Mouse (Mus musculus) heart, embryonic 13.5 days (tissue): ENCODE results near the gene Kctd19. TPM values are rescaled to one million over a fixed set of nuclear protein-coding genes. Genes with fewer than 3 reads are reported as not detected.

ENCODE experiments used
- ATAC-seq: fragments of 200-750 bp; cut with Nextera tagmentation; 2 replicates; pipeline ENCODE4 v1.8.0; 2017; ENCODE audit warnings: moderate TSS enrichment; ENCODE audit not compliant: insufficient number of reproducible peaks, low FRiP score, low TSS enrichment; ENCODE audit errors: extremely low read depth
- H3K27ac ChIP-seq: fragments of 300-500 bp; sonication (generic); replicated peaks from 2 replicates; pipeline ENCODE4 v1.5.1; 2015; ENCODE audit warnings: moderate library complexity, mild to moderate bottlenecking, inconsistent platforms
- H3K27me3 ChIP-seq: fragments of 300-500 bp; sonication (generic); replicated peaks from 2 replicates; pipeline ENCODE4 v1.6.1; 2015; ENCODE audit warnings: mild to moderate bottlenecking, inconsistent platforms
- H3K36me3 ChIP-seq: fragments of 300-500 bp; sonication (generic); 2 replicates; pipeline ENCODE4 v1.6.1; 2015; ENCODE audit warnings: mild to moderate bottlenecking, inconsistent platforms
- H3K4me1 ChIP-seq: fragments of 300-500 bp; sonication (generic); 2 replicates; pipeline ENCODE4 v1.6.1; 2015; ENCODE audit warnings: inconsistent platforms
- H3K4me2 ChIP-seq: fragments of 300-500 bp; sonication (generic); 2 replicates; pipeline ENCODE4 v1.6.1; 2015; ENCODE audit warnings: inconsistent platforms, mild to moderate bottlenecking, moderate library complexity
- H3K4me3 ChIP-seq: fragments of 300-500 bp; sonication (generic); 2 replicates; pipeline ENCODE4 v1.5.1; 2015; ENCODE audit warnings: moderate library complexity, mild to moderate bottlenecking, inconsistent platforms
- H3K9ac ChIP-seq: fragments of 300-500 bp; sonication (generic); 2 replicates; pipeline ENCODE4 v1.6.1; 2015; ENCODE audit warnings: inconsistent platforms, mild to moderate bottlenecking, moderate library complexity
- H3K9me3 ChIP-seq: fragments of 300-500 bp; sonication (generic); 2 replicates; pipeline ENCODE4 v1.6.1; 2016; ENCODE audit warnings: inconsistent platforms
- WGBS: fragments of 180-500 bp; shearing (Covaris S2); methylation state at CpG from one replicate; pipeline ENCODE4 v1.1.7; 2015; ENCODE audit warnings: mixed read lengths; 5-methylcytosine and 5-hydroxymethylcytosine counted together
- polyA plus RNA-seq: library from polyadenylated mRNA; unstranded; fragments of >200 nt; fragmentation: Nextera tagmentation; extraction: Ambion mirVana; gene quantifications from 2 replicates; pipeline ENCODE4 v1.2.1, GENCODE M21; 2015

Kctd19 gene
- not detected in 2 replicates for polyA plus RNA-seq

DNA sequence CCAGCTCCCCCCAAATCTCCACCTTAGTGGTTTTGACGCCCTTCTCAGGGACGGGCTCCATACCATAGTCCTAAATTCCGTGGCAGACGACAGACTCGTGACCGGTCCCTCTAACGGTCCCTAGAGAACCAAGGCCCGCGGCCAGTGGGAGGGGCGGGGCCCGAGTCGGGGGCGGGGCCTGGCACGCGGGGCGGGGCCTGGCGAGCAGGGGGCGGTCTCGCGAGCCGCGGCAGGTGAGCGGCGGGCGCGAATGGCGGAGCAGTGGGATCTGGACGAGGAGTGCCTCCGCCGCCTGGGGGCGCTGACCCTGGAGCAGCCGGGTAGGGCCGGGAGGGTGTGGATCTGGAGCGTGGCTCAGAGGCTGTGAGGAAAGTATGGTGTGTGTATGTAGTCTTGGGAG is at the start of gene Kctd19, which contains the start of gene Lrrc36:
Gene Kctd19 (minus strand): TSS at position 112 of the 400 bp plus-strand sequence.
Gene Lrrc36 (plus strand): TSS at position 181 of the 400 bp plus-strand sequence.
- ATAC-seq: peak; percentile 46
- Histone ChIP-seq H3K4me2 (peak within 1 kb of the TSS; percentile 70), H3K9me3 (peaks cover 3% of the 10 kb centered on the region; the same call in 1 of the 2 replicates), H3K27me3 (peaks cover 43% of the 10 kb centered on the region), H3K27ac (no peak within 1 kb of the TSS), H3K36me3 (no peaks in the 10 kb centered on the region), H3K4me1 (peaks cover 7% of the 10 kb centered on the region), H3K9ac (0 out of 2 replicates have a peak within 1 kb of the TSS, but pooled peaks have one; percentile 21), H3K4me3 (peak within 1 kb of the TSS; percentile 42)
- WGBS: 2% methylated on average over 34 of the region's 34 CpGs

GRCm38 (mm10) chr8:105461085-105461803 is 47.9 kb upstream of the Kctd19 start:
- WGBS: 58% methylated on average over 13 of the region's 13 CpGs
- Histone ChIP-seq H3K9me3 (no peaks in the 10 kb centered on the region), H3K4me3 (no peak overlapping the region), H3K4me1 (peaks cover 12% of the 10 kb centered on the region; the same call in 1 of the 2 replicates), H3K4me2 (no peak overlapping the region), H3K27ac (no peak overlapping the region), H3K9ac (no peak overlapping the region), H3K36me3 (no peaks in the 10 kb centered on the region), H3K27me3 (0 out of 2 replicates have a peak, but pooled peaks cover 9% of the 10 kb centered on the region)
- no peak for ATAC-seq

DNA sequence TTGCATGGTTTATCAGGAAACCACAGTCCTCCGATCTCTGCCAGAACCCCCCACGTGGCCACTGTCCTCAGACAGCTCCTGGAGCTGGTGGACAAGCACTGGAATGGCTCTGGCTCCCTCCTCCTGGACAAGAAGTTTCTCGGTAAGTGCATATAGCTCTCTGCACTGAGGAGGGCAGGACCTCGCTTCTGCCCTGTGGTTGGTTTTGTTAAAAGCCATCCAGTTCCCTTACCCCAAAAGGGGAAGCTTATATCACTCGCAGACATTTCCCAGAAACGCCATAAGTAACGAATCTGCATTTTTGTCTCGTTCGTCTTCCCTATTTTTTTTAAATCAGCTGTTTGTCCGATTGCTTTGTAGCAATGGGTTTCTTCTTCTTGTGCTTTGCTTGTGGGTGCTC is 41.9 kb upstream of the Kctd19 start:
- H3K27me3 ChIP-seq: peaks cover 3% of the 10 kb centered on the region
- no peak overlapping the region for H3K27ac ChIP-seq
- H3K4me2 ChIP-seq: no peak overlapping the region
- H3K36me3 ChIP-seq: no peaks in the 10 kb centered on the region
- H3K9ac ChIP-seq: no peak overlapping the region
- H3K4me1 ChIP-seq: peaks cover 5% of the 10 kb centered on the region; the same call in 1 of the 2 replicates
- no peaks in the 10 kb centered on the region for H3K9me3 ChIP-seq
- 44% methylated on average over 10 of the region's 10 CpGs for WGBS
- ATAC-seq: no peak
- H3K4me3 ChIP-seq: no peak overlapping the region

- H3K9ac ChIP-seq: no peak overlapping the region
- ATAC-seq: no peak
- H3K4me3 ChIP-seq: no peak overlapping the region
- 52% methylated on average over 5 of the region's 5 CpGs for WGBS
- H3K4me1 ChIP-seq: peaks cover 5% of the 10 kb centered on the region; the same call in 1 of the 2 replicates
- no peak overlapping the region for H3K27ac ChIP-seq
- H3K4me2 ChIP-seq: no peak overlapping the region
- H3K27me3 ChIP-seq: peaks cover 3% of the 10 kb centered on the region
- H3K9me3 ChIP-seq: no peaks in the 10 kb centered on the region
- no peaks in the 10 kb centered on the region for H3K36me3 ChIP-seq
Measured at GRCm38 (mm10) chr8:105454088-105454487, 40.8 kb upstream of the Kctd19 start.

GRCm38 (mm10) chr8:105453296-105453695 is 40.0 kb upstream of the Kctd19 start:
- Histone ChIP-seq H3K9me3 (no peaks in the 10 kb centered on the region), H3K27me3 (peaks cover 3% of the 10 kb centered on the region), H3K4me3 (no peak overlapping the region), H3K27ac (no peak overlapping the region), H3K4me2 (no peak overlapping the region), H3K9ac (no peak overlapping the region), H3K4me1 (peaks cover 5% of the 10 kb centered on the region; the same call in 1 of the 2 replicates), H3K36me3 (no peaks in the 10 kb centered on the region)
- ATAC-seq: no peak
- WGBS: 67% methylated on average over 5 of the region's 5 CpGs

DNA sequence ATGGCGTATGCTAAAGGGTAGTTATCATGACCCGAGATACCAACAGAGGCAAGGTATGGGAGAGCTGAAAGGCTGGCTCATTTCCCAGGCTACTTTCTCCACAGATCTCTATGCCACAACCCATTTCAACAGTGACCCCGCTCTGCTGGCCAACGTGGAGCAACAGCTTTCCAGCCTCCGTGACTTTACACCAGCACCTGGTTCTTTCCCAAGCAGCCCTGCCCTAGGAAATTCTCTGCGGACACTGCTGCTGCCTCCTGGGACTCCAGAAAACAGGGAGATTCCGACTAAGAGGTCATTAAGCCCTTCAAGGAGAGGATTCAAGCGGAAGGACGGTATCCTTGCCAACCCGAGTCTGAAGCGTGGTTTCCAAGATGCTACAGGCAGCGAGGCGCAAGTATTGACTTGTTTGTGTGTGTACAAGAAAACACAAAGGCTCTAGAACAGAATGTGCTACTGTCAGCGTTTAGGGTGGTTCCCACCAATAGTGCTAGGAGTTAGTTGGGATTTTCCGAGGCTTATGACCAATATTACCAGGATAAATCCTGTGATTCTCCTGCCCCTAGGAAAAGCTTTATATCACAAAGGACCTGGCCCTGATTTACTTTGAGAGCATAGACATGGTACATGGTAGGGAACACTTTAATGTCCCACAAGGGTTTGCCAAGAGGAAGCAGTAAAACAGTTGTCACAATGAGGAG is 38.8 kb upstream of the Kctd19 start:
- no peaks in the 10 kb centered on the region for H3K36me3 ChIP-seq
- no peak overlapping the region for H3K4me2 ChIP-seq
- H3K4me1 ChIP-seq: peaks cover under 1% of the 10 kb centered on the region; the same call in 1 of the 2 replicates
- no peaks in the 10 kb centered on the region for H3K9me3 ChIP-seq
- WGBS: 59% methylated on average over 15 of the region's 15 CpGs
- H3K4me3 ChIP-seq: no peak overlapping the region
- H3K27me3 ChIP-seq: peaks cover 3% of the 10 kb centered on the region
- H3K27ac ChIP-seq: no peak overlapping the region
- no peak for ATAC-seq
- H3K9ac ChIP-seq: no peak overlapping the region

DNA sequence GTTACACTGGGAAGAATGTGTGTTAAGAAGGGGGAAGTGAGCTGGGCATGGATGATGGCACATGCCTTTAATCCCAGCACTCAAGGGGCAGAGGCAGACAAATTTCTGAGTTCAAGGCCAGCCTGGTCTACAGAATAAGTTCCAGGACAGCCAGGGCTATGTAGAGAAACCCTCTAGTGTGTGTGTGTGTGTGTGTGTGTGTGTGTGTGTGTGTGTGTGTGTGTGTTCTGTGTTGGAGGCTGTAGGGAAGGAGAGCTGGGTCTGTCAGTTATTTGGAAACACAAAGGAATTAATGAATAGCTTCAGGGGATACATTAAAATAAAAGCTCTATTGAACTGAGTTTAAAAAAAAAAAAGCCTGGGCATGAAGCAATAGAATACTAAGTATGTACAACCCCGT is 37.7 kb upstream of the Kctd19 start:
- Histone ChIP-seq H3K9me3 (no peaks in the 10 kb centered on the region), H3K4me2 (no peak overlapping the region), H3K27ac (no peak overlapping the region), H3K9ac (no peak overlapping the region), H3K36me3 (no peaks in the 10 kb centered on the region), H3K4me3 (no peak overlapping the region), H3K4me1 (peaks cover 3% of the 10 kb centered on the region; the same call in 1 of the 2 replicates), H3K27me3 (peaks cover 3% of the 10 kb centered on the region)
- no peak for ATAC-seq
- 77% methylated on average over 1 of the region's 1 CpGs for WGBS

- H3K36me3 ChIP-seq: no peaks in the 10 kb centered on the region
- no peak overlapping the region for H3K9ac ChIP-seq
- H3K27me3 ChIP-seq: peaks cover 3% of the 10 kb centered on the region
- peaks cover 10% of the 10 kb centered on the region for H3K4me1 ChIP-seq
- H3K27ac ChIP-seq: no peak overlapping the region
- no peak for ATAC-seq
- H3K4me3 ChIP-seq: no peak overlapping the region
- 71% methylated on average over 5 of the region's 5 CpGs for WGBS
- H3K9me3 ChIP-seq: no peaks in the 10 kb centered on the region
- no peak overlapping the region for H3K4me2 ChIP-seq
Measured at GRCm38 (mm10) chr8:105448596-105448995, 35.3 kb upstream of the Kctd19 start.

- no peaks in the 10 kb centered on the region for H3K9me3 ChIP-seq
- no peaks in the 10 kb centered on the region for H3K36me3 ChIP-seq
- H3K9ac ChIP-seq: no peak overlapping the region
- WGBS: 72% methylated on average over 3 of the region's 3 CpGs
- peaks cover 3% of the 10 kb centered on the region for H3K27me3 ChIP-seq
- ATAC-seq: no peak
- peaks cover 10% of the 10 kb centered on the region for H3K4me1 ChIP-seq
- H3K4me3 ChIP-seq: no peak overlapping the region
- H3K4me2 ChIP-seq: no peak overlapping the region
- H3K27ac ChIP-seq: no peak overlapping the region
Measured at GRCm38 (mm10) chr8:105448188-105448587, 34.9 kb upstream of the Kctd19 start.

GRCm38 (mm10) chr8:105446127-105446552 is 32.8 kb upstream of the Kctd19 start:
- peak overlapping the region; percentile 31; the same call in 1 of the 2 replicates for H3K4me2 ChIP-seq
- H3K9me3 ChIP-seq: no peaks in the 10 kb centered on the region
- H3K4me1 ChIP-seq: peaks cover 10% of the 10 kb centered on the region
- H3K36me3 ChIP-seq: no peaks in the 10 kb centered on the region
- WGBS: 26% methylated on average over 4 of the region's 4 CpGs
- no peak overlapping the region for H3K9ac ChIP-seq
- no peak overlapping the region for H3K4me3 ChIP-seq
- H3K27me3 ChIP-seq: peaks cover 13% of the 10 kb centered on the region
- no peak for ATAC-seq
- no peak overlapping the region for H3K27ac ChIP-seq

DNA sequence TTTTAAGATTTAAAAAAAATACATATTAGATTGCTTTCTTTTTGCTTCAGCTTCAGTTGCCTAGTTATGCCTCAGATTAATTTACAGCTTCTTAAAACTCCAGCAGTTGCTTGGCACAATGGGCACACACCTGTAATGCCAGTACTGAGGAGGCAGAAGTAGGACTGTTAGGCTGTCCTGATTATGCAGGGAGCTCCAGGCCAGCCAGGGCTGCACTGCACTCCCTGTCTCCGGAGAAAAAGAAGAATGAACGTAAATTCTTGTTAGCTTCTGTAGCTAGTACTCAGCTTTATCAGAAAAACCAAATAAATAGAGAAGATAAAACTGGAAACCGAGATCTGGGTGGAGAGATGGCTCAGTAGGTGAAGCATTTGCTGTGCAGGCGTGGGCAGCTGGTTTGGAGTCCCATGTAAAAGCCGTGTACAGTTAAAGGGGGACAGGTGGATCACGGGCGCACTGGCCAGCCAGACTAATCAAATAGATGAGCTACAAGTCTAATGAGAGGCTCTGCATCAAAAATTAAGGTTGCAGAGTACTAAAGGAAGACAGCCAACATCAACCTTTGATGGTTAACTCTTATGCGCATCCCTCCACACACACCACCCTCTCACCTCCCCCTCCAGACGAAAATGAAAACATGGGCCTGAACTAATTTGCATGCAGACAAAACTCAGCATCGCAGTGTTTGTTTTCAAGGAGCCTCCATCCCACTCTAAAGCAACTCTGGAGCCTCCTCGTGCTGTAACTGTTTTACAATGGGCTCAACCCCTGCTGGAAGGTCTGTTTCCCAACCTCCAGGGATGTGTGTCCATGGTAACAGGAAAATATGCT is 32.2 kb upstream of the Kctd19 start:
- 34% methylated on average over 11 of the region's 11 CpGs for WGBS
- H3K4me2 ChIP-seq: peak overlapping the region; percentile 31; the same call in 1 of the 2 replicates
- no peak for ATAC-seq
- no peak overlapping the region for H3K27ac ChIP-seq
- H3K27me3 ChIP-seq: peaks cover 13% of the 10 kb centered on the region
- no peaks in the 10 kb centered on the region for H3K9me3 ChIP-seq
- peaks cover 10% of the 10 kb centered on the region for H3K4me1 ChIP-seq
- no peak overlapping the region for H3K9ac ChIP-seq
- H3K4me3 ChIP-seq: no peak overlapping the region
- no peaks in the 10 kb centered on the region for H3K36me3 ChIP-seq
